Mouse (Mus musculus) kidney, adult 11 months (tissue): ENCODE measurements around the gene Jmjd7.

Source experiments
- DNase-seq: peaks from one replicate; pipeline ENCODE4 v3.0.0; 2022

Gene Jmjd7

DNA sequence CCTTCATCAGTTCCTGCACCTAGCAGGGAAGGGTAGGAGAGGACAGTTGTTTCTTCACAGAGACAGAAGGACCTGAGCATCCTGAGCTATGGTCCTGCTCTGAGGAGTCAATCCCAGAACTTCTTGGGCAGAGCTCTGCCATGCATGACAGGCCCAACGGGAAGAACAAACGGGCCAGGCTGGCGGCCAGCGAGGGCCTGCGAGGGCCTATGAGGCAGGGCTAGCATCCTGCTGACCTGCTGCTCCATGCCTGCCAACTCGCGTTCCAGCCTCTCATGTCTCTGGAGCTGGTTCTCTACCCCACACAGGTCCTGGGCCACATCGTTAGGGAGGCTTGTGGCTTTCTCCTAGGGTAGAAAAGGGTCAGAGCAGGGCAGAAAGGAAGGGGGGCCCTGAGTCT, 35.0 kb downstream of the Jmjd7 start:
- DNase-seq, result peak; percentile 15

DNA sequence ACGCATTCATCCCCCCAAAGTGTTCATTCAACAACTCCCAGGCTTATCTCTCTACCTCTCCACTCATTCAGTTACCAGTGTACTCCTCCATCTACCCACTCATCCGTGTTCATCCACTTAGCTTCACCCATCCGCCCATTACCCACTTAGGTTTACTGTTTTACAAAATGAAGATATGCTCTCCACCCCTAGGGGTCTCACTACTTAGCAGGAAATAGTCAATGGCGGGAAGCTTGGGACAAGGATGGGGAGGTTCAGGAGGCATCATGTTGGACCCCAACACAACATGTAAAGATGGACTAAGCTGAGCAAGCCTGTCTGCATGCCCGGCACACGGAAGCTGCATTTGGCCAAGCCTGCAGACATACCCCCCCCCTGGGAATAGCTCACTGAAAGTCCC, 37.4 kb downstream of the Jmjd7 start:
- no peak for DNase-seq

DNA sequence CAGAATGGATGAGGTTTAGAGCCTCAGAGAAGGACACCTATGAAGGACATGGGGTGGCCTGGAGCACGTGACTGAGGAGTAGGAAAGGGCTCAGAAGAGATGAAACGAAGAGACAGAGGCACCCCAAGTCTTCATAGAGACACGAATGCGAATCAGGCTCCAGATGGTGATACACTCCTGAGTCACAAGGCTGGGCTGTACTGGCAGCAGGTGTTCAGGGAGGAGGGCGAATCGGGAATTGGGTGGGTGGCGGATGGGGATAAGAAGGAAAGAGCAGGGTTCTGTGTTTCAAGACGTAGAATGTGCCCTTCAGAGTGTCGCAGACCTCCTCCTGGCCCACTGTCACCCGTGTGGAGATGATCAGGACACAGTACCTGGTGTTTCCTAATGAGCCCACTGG, 38.0 kb downstream of the Jmjd7 start:
- DNase-seq, result no peak

DNA sequence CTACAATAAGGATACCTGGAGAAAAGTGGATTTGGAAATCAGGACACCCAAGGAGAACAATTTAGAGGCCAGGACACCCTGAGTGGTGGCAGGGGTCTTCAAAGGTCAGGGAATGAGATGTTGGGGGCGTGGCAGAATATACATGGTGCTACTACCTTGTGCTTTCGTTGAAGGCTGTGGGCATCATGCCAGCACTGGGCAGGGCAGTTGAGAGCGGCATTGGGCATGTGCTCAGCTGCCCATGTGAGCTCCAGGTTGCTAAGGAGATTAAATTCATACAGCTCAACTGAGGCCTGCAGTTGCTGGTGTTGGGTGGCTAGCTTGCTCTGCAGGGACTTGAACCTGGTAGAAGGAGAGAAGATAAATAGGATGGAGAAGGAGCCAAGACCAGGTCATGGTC, 38.9 kb downstream of the Jmjd7 start:
- DNase-seq, result no peak

DNA sequence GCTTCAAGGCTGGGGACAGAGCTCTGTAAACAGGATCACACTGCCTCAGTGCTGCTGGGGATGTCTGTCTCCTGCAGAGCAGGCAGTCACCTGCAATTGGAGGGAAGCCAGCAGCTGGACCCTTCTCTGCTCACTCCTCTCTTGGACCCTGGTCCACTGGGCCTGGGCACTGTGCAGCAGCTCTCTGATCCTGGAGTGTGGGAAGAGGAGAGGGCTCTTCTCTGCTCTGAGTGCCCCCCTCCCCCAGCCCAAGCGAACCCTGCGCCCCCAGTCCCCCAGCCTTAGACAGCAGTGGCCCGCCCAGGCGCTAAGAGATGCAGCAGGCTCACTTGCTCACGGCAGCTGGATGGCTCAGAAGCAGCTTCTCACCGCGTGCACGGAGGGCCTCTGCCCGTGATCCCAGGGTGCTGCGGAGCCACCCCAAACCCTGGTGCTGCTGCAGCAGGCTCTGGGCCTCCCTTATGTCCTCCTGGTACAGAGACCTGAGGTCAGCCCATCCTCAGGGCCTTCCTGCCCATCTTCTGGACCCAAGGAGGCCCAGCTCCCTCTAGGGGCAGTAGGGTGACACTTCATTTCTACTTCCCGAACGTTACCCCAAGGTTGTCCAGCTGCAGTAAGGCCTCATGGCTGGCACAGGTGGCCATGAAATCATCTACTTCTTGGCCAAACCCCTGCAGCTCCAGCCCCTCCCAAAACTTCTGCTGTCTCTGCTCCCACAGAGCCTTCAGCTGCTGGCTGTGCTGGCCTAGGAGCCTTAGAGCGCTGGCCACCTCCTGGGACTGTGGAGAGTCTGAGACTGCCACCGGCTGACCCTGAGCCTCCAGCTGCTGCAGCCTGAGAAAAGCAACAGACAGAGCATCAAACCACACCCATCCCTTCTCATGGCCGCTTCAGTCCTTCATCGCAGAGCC, 41.5 kb downstream of the Jmjd7 start:
- no peak for DNase-seq

DNA sequence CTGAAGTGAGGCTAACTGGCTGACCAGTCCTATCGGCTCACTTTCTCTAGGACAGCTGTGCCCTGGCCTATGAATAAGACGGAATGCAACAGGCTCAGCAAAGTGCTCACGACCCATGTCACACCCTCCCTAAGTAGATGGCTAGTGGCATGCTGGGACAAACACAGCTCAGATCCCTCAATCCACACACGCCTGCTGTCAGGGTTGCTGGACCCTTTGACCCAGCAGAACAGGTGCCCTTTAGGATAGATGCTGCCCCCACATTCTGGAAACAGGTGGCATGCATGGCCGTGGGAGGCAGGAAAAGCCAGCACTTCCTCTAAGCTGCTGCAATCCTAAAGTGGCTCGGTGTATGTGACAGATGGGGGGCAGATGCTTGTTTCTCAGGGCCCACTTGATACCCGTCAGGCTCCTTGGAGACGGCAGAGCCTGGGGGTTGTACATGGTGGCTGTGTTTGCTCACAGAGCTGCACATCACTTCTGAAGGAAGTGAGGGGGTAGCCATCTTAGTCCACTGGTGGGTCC, 42.2 kb downstream of the Jmjd7 start:
- DNase-seq, result no peak

DNA sequence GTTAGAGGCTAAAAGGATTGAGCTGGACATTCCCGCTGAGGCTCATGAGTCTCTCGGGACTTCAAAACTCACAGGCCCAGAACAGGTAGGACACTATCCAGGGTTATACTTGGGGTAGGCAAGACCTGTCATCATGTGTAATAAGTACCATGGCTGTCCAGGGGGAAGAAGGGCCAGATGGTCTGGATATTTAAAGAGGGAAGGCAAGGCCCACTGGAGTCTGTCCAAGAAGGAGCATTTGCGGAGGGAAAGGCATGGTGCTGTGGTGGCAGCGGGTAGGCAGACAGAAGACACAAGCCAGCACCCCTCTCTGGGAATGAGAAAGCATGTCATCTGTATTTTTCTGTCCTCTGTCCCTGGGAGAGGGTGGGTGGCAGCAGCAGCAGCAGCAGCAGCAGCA, 46.8 kb downstream of the Jmjd7 start:
- DNase-seq, result no peak

DNA sequence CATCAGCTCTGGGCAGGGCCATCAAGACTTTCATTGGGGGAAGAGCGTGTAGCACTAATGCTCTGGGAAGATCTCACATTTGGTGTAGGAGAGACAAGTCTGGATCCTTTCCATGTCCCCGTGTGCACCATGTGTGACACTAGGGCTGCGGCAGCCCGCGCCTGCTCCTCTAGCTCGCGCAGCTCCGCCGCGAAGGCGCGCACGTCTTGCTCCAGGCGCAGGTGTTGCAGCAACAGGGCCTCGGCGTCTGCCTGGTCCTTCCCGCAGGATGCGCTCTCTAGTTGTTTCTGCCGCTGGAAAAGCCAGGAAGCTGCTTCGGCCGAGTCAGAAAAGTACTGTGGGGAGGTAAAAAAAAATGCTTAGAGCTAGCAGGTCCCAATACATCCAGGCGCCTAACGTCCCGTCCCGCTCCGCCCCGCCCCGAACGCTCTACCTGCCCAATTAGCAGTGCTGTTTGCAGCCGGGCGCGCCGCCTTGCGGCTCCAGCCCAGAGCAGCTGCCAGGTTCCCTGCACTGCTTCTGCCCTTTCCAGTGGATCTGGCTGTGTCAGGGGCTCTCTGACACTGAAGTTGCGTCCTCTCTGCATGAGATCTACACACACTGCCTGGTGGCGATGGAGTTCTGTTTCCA, 48.9 kb downstream of the Jmjd7 start:
- DNase-seq, result peak; percentile 46
